ENCODE assay signal across 11 mouse cellular contexts in the genomic region with DNA sequence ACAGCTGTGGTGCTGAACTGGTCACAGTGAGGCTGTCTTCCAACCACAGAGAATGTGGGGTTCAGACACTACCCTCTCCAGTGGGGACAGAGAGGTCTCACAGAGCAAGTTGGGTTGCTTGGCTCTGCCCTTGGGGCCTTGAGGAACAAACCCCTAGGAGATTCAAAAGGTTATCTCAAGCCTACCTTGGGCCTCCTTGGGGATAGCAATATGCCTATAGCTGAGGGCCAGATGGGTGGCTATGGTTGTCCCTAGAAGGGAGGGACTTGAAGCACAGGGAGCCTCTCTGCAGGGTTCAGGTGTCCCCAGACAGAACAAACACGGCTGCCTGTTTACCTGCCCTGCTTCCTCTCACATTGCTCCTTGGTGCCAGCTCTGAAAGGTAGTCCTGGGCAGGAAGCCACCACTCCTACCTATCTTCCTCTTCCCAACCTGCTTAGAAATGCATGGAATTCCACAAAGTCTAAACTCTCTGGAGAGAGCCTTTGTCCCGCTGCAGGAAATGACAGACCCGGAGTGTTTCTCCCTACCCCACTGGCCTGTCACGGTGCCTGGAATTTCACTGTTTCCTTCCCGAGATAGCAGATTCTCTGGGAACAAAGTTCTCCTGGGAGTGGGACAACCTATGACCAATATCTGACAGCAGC. TPM values are rescaled to one million over a fixed set of nuclear protein-coding genes. Genes with fewer than 3 reads are reported as not detected.
DNase-seq lines count a peak whose midpoint lies in the region; ATAC-seq lines count a peak whose summit lies in the region.
"Had no signal": no experiment of that assay in that cellular context is flagged by ENCODE, and none has a peak within 500 bp of the region (broad histone marks: within the 10 kb centered on the region; RNA-seq: fewer than 3 reads in every experiment).

No protein-coding gene starts in this region.

- 0 out of 2 replicates have a peak, but pooled peaks have one; percentile 2 for ATAC-seq in heart, embryonic 12.5 days (ENCODE audit: insufficient number of reproducible peaks, low FRiP score)
- ATAC-seq in kidney, embryonic 14.5 days (ENCODE audit: low FRiP score, low TSS enrichment): no peak
- no peak for ATAC-seq in lung, embryonic 15.5 days (ENCODE audit: borderline replicate concordance, extremely low read depth, low FRiP score, low TSS enrichment)

- WGBS in heart, embryonic 12.5 days: 14% methylated on average over 5 of the region's 5 CpGs
- WGBS in kidney, embryonic 14.5 days: 63% methylated on average over 5 of the region's 5 CpGs
- WGBS in lung, embryonic 15.5 days: 21% methylated on average over 5 of the region's 5 CpGs

- H3K27me3 ChIP-seq in heart, embryonic 12.5 days (replicated peaks): no peaks in the 10 kb centered on the region
- H3K27me3 ChIP-seq in kidney, embryonic 14.5 days (ENCODE audit: control insufficient read depth, insufficient read depth, low read length): no peaks in the 10 kb centered on the region
- no peaks in the 10 kb centered on the region for H3K27me3 ChIP-seq in lung, embryonic 15.5 days
- H3K27me3 ChIP-seq: hindbrain, embryonic 13.5 days; limb, embryonic 13.5 days had no signal

- peaks cover 41% of the 10 kb centered on the region for H3K4me1 ChIP-seq in heart, embryonic 12.5 days (replicated peaks)
- H3K4me1 ChIP-seq in kidney, embryonic 14.5 days (ENCODE audit: control insufficient read depth, insufficient read depth, low read length): peaks cover 17% of the 10 kb centered on the region
- H3K4me1 ChIP-seq in lung, embryonic 15.5 days: peaks cover 15% of the 10 kb centered on the region

- DNase-seq in heart, adult 18-20 months: peak; percentile 56 to 83
- DNase-seq in left cerebral cortex, adult 18-20 months (ENCODE audit: low spot score in 2 of 2): no peak
- no peak for DNase-seq in thymus, postnatal 0 days (ENCODE audit: low spot score)
- DNase-seq in frontal cortex, postnatal 25 days (ENCODE audit: low spot score in 2 of 2): no peak
- DNase-seq: right cerebral cortex, postnatal 25 days had no signal

- no peak overlapping the region for H3K4me3 ChIP-seq in heart, embryonic 12.5 days
- H3K4me3 ChIP-seq in kidney, embryonic 14.5 days (ENCODE audit: low read length): no peak overlapping the region
- no peak overlapping the region for H3K4me3 ChIP-seq in lung, embryonic 15.5 days
- H3K4me3 ChIP-seq: hindbrain, embryonic 13.5 days; limb, embryonic 13.5 days; myocyte had no signal

- no peak overlapping the region for H3K4me2 ChIP-seq in heart, embryonic 12.5 days
- H3K4me2 ChIP-seq in kidney, embryonic 14.5 days (replicated peaks; ENCODE audit: low read depth, low read length): no peak overlapping the region
- H3K4me2 ChIP-seq in lung, embryonic 15.5 days: no peak overlapping the region
- H3K4me2 ChIP-seq: hindbrain, embryonic 13.5 days; limb, embryonic 13.5 days had no signal

- H3K36me3 ChIP-seq in heart, embryonic 12.5 days: peaks cover 43% of the 10 kb centered on the region
- H3K36me3 ChIP-seq in kidney, embryonic 14.5 days (ENCODE audit: control insufficient read depth, insufficient read depth, low read length): peaks cover 41% of the 10 kb centered on the region
- peaks cover 21% of the 10 kb centered on the region for H3K36me3 ChIP-seq in lung, embryonic 15.5 days

- no peaks in the 10 kb centered on the region for H3K9me3 ChIP-seq in heart, embryonic 12.5 days (replicated peaks)
- H3K9me3 ChIP-seq in kidney, embryonic 14.5 days (ENCODE audit: control insufficient read depth, low read length): no peaks in the 10 kb centered on the region
- no peaks in the 10 kb centered on the region for H3K9me3 ChIP-seq in lung, embryonic 15.5 days
- H3K9me3 ChIP-seq: hindbrain, embryonic 13.5 days; limb, embryonic 13.5 days had no signal

- H3K27ac ChIP-seq in heart, embryonic 12.5 days (ENCODE audit: poor library complexity, severe bottlenecking): peak overlapping the region; percentile 67
- no peak overlapping the region for H3K27ac ChIP-seq in kidney, embryonic 14.5 days (ENCODE audit: low read depth, low read length)
- peak overlapping the region; percentile 73 for H3K27ac ChIP-seq in lung, embryonic 15.5 days
- H3K27ac ChIP-seq: limb, embryonic 13.5 days had no signal

- H3K9ac ChIP-seq in heart, embryonic 12.5 days: no peak overlapping the region; the same call in 1 of the 2 replicates
- peak overlapping the region; percentile 5; the same call in 1 of the 2 replicates for H3K9ac ChIP-seq in kidney, embryonic 14.5 days (ENCODE audit: low read depth, low read length)
- H3K9ac ChIP-seq in lung, embryonic 15.5 days: no peak overlapping the region
- H3K9ac ChIP-seq: hindbrain, embryonic 13.5 days; limb, embryonic 13.5 days had no signal

RNA-seq across cellular contexts. Expression of a gene that starts 6.7 kb away (rescaled TPM):
- total RNA-seq in heart, adult 18-20 months (2021): not detected
- polyA plus RNA-seq in heart, embryonic 12.5 days (2016; fragmentation: Nextera tagmentation; extraction: Ambion mirVana): not detected in 2 replicates
- polyA plus RNA-seq in kidney, embryonic 14.5 days (2014; fragmentation: Nextera tagmentation; extraction: Ambion mirVana): not detected in 2 replicates
- not detected in 2 replicates for polyA plus RNA-seq in lung, embryonic 15.5 days (2015; fragmentation: Nextera tagmentation; extraction: Ambion mirVana)
- not detected for total RNA-seq in left cerebral cortex, adult 18-20 months (2021)
- not detected in 2 replicates for polyA plus RNA-seq in thymus, postnatal 0 days (2015; fragmentation: Nextera tagmentation; extraction: Ambion mirVana)
- polyA plus RNA-seq: hindbrain, embryonic 13.5 days; limb, embryonic 13.5 days; myocyte had no signal

RNA-seq across cellular contexts. Expression of a gene that starts 12.9 kb away (rescaled TPM):
- 10 to 100 TPM; 30.6 to 30.7 TPM for total RNA-seq in heart, adult 18-20 months (2021)
- 8.7 and 8.9 TPM in 2 replicates for polyA plus RNA-seq in heart, embryonic 12.5 days (2016; fragmentation: Nextera tagmentation; extraction: Ambion mirVana)
- polyA plus RNA-seq in kidney, embryonic 14.5 days (2014; fragmentation: Nextera tagmentation; extraction: Ambion mirVana): 8.6 and 10.0 TPM in 2 replicates
- polyA plus RNA-seq in lung, embryonic 15.5 days (2015; fragmentation: Nextera tagmentation; extraction: Ambion mirVana): 15.0 and 16.5 TPM in 2 replicates
- 10 to 100 TPM in 1 of 2 experiments, 1 to 10 TPM in 1; 8.4 to 10.2 TPM for total RNA-seq in left cerebral cortex, adult 18-20 months (2021)
- polyA plus RNA-seq in thymus, postnatal 0 days (2015; fragmentation: Nextera tagmentation; extraction: Ambion mirVana): 1.7 and 2.3 TPM in 2 replicates

RNA-seq across cellular contexts. Expression of a gene that starts 19.9 kb away (rescaled TPM):
- 10 to 100 TPM in 1 of 2 experiments, 1 to 10 TPM in 1; 9.7 to 17.7 TPM for total RNA-seq in heart, adult 18-20 months (2021)
- 69.2 and 69.6 TPM in 2 replicates for polyA plus RNA-seq in heart, embryonic 12.5 days (2016; fragmentation: Nextera tagmentation; extraction: Ambion mirVana)
- polyA plus RNA-seq in kidney, embryonic 14.5 days (2014; fragmentation: Nextera tagmentation; extraction: Ambion mirVana): 99.3 and 101 TPM in 2 replicates
- 60.4 and 61.5 TPM in 2 replicates for polyA plus RNA-seq in lung, embryonic 15.5 days (2015; fragmentation: Nextera tagmentation; extraction: Ambion mirVana)
- total RNA-seq in left cerebral cortex, adult 18-20 months (2021): 10 to 100 TPM; 69.3 to 85.6 TPM
- 47.8 and 50.6 TPM in 2 replicates for polyA plus RNA-seq in thymus, postnatal 0 days (2015; fragmentation: Nextera tagmentation; extraction: Ambion mirVana)

RNA-seq across cellular contexts. Expression of a gene that starts 39.9 kb away (rescaled TPM):
- 10 to 100 TPM; 76.7 to 79.6 TPM for total RNA-seq in heart, adult 18-20 months (2021)
- polyA plus RNA-seq in heart, embryonic 12.5 days (2016; fragmentation: Nextera tagmentation; extraction: Ambion mirVana): 6.9 and 7.2 TPM in 2 replicates
- 6.9 and 8.0 TPM in 2 replicates for polyA plus RNA-seq in kidney, embryonic 14.5 days (2014; fragmentation: Nextera tagmentation; extraction: Ambion mirVana)
- 12.6 and 14.1 TPM in 2 replicates for polyA plus RNA-seq in lung, embryonic 15.5 days (2015; fragmentation: Nextera tagmentation; extraction: Ambion mirVana)
- 10 to 100 TPM; 64.2 to 64.3 TPM for total RNA-seq in left cerebral cortex, adult 18-20 months (2021)
- polyA plus RNA-seq in thymus, postnatal 0 days (2015; fragmentation: Nextera tagmentation; extraction: Ambion mirVana): 5.2 and 7.8 TPM in 2 replicates

RNA-seq across cellular contexts. Expression of a gene that starts 46.7 kb away (rescaled TPM):
- total RNA-seq in heart, adult 18-20 months (2021): 1 to 10 TPM; 2.9 to 5.9 TPM
- 38.7 and 39.1 TPM in 2 replicates for polyA plus RNA-seq in heart, embryonic 12.5 days (2016; fragmentation: Nextera tagmentation; extraction: Ambion mirVana)
- 41.5 and 55.7 TPM in 2 replicates for polyA plus RNA-seq in kidney, embryonic 14.5 days (2014; fragmentation: Nextera tagmentation; extraction: Ambion mirVana)
- 56.1 and 58.4 TPM in 2 replicates for polyA plus RNA-seq in lung, embryonic 15.5 days (2015; fragmentation: Nextera tagmentation; extraction: Ambion mirVana)
- total RNA-seq in left cerebral cortex, adult 18-20 months (2021): 10 to 100 TPM; 15.2 to 21.6 TPM
- 48.4 and 58.6 TPM in 2 replicates for polyA plus RNA-seq in thymus, postnatal 0 days (2015; fragmentation: Nextera tagmentation; extraction: Ambion mirVana)

Comparison
In these comparisons a context has a peak if more than half of its experiments do, and no peak if none do; other contexts are left out.
1. DNase-seq: peak in heart, adult 18-20 months (2 of 2); none in left cerebral cortex, adult 18-20 months (0 of 2), thymus, postnatal 0 days (single experiment) and frontal cortex, postnatal 25 days (0 of 2).